8 mouse cellular contexts compared by ENCODE assay signal in the genomic region with DNA sequence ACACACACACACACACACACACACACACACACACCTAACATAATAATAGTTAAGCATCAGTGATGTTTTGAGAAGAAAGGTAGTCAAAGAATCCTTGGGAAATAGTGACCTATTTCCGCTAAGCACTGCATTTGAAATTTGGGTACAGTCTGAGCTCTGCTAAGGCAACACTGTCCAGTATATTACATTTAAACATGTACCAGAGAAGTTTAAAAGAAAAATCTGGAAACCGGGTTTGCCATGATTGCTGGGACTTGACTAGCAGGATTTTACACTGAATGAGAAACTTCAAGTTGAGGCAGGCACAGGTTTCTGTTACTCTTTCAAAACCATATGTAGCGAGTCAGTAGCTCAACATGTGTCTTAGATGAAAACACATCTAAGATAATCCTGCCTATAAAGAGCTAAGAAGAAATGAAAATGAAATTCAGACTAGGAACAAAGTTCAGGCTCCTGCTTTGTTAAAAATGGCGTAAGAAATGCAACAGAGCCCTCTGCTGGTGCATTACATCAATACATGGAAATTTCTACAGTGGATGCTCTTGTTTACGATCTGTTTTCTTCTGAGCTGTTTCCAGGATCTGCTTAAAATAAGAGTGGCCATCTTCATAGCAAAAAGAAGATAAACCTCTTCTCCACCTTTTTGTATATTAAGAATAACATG. TPM values are rescaled to one million over a fixed set of nuclear protein-coding genes. Genes with fewer than 3 reads are reported as not detected.
DNase-seq lines count a peak whose midpoint lies in the region; ATAC-seq and TF ChIP-seq lines count a peak whose summit lies in the region.
"Had no signal": no experiment of that assay in that cellular context is flagged by ENCODE, and none has a peak within 500 bp of the region (broad histone marks: within the 10 kb centered on the region; RNA-seq: fewer than 3 reads in every experiment).

No protein-coding gene starts in this region.

- no peak for TF ChIP-seq POLR2A in brain, embryonic 14.5 days (IDR thresholded peaks at IDR 0.05; ENCODE audit: borderline replicate concordance, extremely low read depth, insufficient read depth, insufficient read length, poor library complexity, severe bottlenecking)
- no peak for TF ChIP-seq POLR2A in thymus, adult 2 months (IDR thresholded peaks at IDR 0.05; ENCODE audit: control insufficient read depth, extremely low read depth, insufficient read depth, low read length, poor library complexity)

- 39% methylated on average over 5 of the region's 5 CpGs for WGBS in liver, embryonic 14.5 days (ENCODE audit: insufficient replicate concordance)
- WGBS in liver, embryonic 11.5 days, result 55% methylated on average over 5 of the region's 5 CpGs
- WGBS in neural tube, embryonic 11.5 days, result 51% methylated on average over 5 of the region's 5 CpGs
- 52% methylated on average over 5 of the region's 5 CpGs for WGBS in thymus, adult 2 months

- H3K27ac ChIP-seq in liver, embryonic 14.5 days, result no peak overlapping the region
- no peak overlapping the region for H3K27ac ChIP-seq in liver, embryonic 11.5 days (ENCODE audit: low read depth, low read length)
- H3K27ac ChIP-seq in neural tube, embryonic 11.5 days (ENCODE audit: low read depth, low read length), result no peak overlapping the region
- H3K27ac ChIP-seq in thymus, adult 2 months (ENCODE audit: control insufficient read depth, insufficient read depth, low read length), result no peak overlapping the region
- H3K27ac ChIP-seq: embryonic facial prominence, embryonic 12.5 days had no signal

- H3K9ac ChIP-seq in liver, embryonic 14.5 days (replicated peaks), result no peak overlapping the region
- no peak overlapping the region for H3K9ac ChIP-seq in liver, embryonic 11.5 days (ENCODE audit: low read depth, low read length)
- no peak overlapping the region for H3K9ac ChIP-seq in neural tube, embryonic 11.5 days (ENCODE audit: low read length)
- H3K9ac ChIP-seq: embryonic facial prominence, embryonic 12.5 days had no signal

- no peaks in the 10 kb centered on the region for H3K27me3 ChIP-seq in liver, embryonic 14.5 days (ENCODE audit: control insufficient read depth, insufficient read depth, low read length)
- no peaks in the 10 kb centered on the region for H3K27me3 ChIP-seq in liver, embryonic 11.5 days (replicated peaks; ENCODE audit: control insufficient read depth, insufficient read depth, low read length)
- peaks cover 5% of the 10 kb centered on the region for H3K27me3 ChIP-seq in neural tube, embryonic 11.5 days (ENCODE audit: control insufficient read depth, insufficient read depth, low read length)
- no peaks in the 10 kb centered on the region for H3K27me3 ChIP-seq in thymus, adult 2 months (ENCODE audit: control insufficient read depth, insufficient read depth, low read length)
- H3K27me3 ChIP-seq: embryonic facial prominence, embryonic 12.5 days had no signal

- H3K9me3 ChIP-seq in liver, embryonic 14.5 days (ENCODE audit: control insufficient read depth, low read length), result no peaks in the 10 kb centered on the region
- H3K9me3 ChIP-seq in liver, embryonic 11.5 days (ENCODE audit: control insufficient read depth, low read length), result no peaks in the 10 kb centered on the region
- H3K9me3 ChIP-seq in neural tube, embryonic 11.5 days (ENCODE audit: control insufficient read depth, low read length), result no peaks in the 10 kb centered on the region
- H3K9me3 ChIP-seq: embryonic facial prominence, embryonic 12.5 days had no signal

- no peak overlapping the region for H3K4me2 ChIP-seq in liver, embryonic 14.5 days (ENCODE audit: low read depth)
- no peak overlapping the region for H3K4me2 ChIP-seq in liver, embryonic 11.5 days
- no peak overlapping the region for H3K4me2 ChIP-seq in neural tube, embryonic 11.5 days (ENCODE audit: low read depth)
- H3K4me2 ChIP-seq: embryonic facial prominence, embryonic 12.5 days had no signal

- peak; percentile 3; the same call in 1 of the 2 replicates for TF ChIP-seq CTCF in liver, embryonic 14.5 days (IDR thresholded peaks at IDR 0.05; ENCODE audit: low read depth)
- peak; percentile 38; the same call in 1 of the 2 replicates for TF ChIP-seq CTCF in brain, embryonic 14.5 days (IDR thresholded peaks at IDR 0.05; ENCODE audit: borderline replicate concordance, extremely low read depth, insufficient read depth, insufficient read length)
- no peak for TF ChIP-seq CTCF in thymus, adult 2 months (IDR thresholded peaks at IDR 0.05; ENCODE audit: borderline replicate concordance, control insufficient read depth, extremely low read depth, insufficient read depth, low read length, poor library complexity)

- no peak for TF ChIP-seq EP300 in liver, embryonic 14.5 days (IDR thresholded peaks at IDR 0.05; ENCODE audit: low read depth)

- no peak overlapping the region for H3K4me3 ChIP-seq in liver, embryonic 14.5 days (ENCODE audit: insufficient read depth in 1 of 2, low read depth in 2 of 2, low read length in 2 of 2)
- H3K4me3 ChIP-seq in liver, embryonic 11.5 days (ENCODE audit: low read depth, low read length), result no peak overlapping the region
- no peak overlapping the region for H3K4me3 ChIP-seq in neural tube, embryonic 11.5 days (ENCODE audit: low read depth, low read length)
- no peak overlapping the region for H3K4me3 ChIP-seq in thymus, adult 2 months (ENCODE audit: control insufficient read depth, insufficient read depth, low read length)
- H3K4me3 ChIP-seq: embryonic facial prominence, embryonic 12.5 days had no signal

- DNase-seq in liver, embryonic 14.5 days (ENCODE audit: low read depth in 3 of 3, low spot score in 3 of 3), result no peak
- no peak for DNase-seq in liver, embryonic 11.5 days (ENCODE audit: low spot score)
- DNase-seq in brain, embryonic 14.5 days (ENCODE audit: low read depth), result peak; percentile 82
- peak; percentile 48 for DNase-seq in forelimb bud, embryonic 11.5 days (ENCODE audit: low read depth, low spot score)
- peak; percentile 19 for DNase-seq in neural tube, embryonic 11.5 days (ENCODE audit: low spot score)
- no peak for DNase-seq in thymus, adult 2 months
- no peak for DNase-seq in urinary bladder, postnatal 14 days (ENCODE audit: low spot score)

- ATAC-seq in liver, embryonic 14.5 days (ENCODE audit: insufficient read depth), result no peak
- no peak for ATAC-seq in liver, embryonic 11.5 days (replicated peaks; ENCODE audit: low FRiP score)
- peak; percentile 14 for ATAC-seq in neural tube, embryonic 11.5 days (ENCODE audit: insufficient read depth, low FRiP score, low TSS enrichment)

- no peaks in the 10 kb centered on the region for H3K4me1 ChIP-seq in liver, embryonic 14.5 days (replicated peaks; ENCODE audit: control insufficient read depth in 2 of 2, insufficient read depth in 2 of 2, low read length in 1 of 2)
- H3K4me1 ChIP-seq in liver, embryonic 11.5 days (replicated peaks; ENCODE audit: control insufficient read depth, insufficient read depth, low read length), result no peaks in the 10 kb centered on the region
- H3K4me1 ChIP-seq in neural tube, embryonic 11.5 days (ENCODE audit: control insufficient read depth, insufficient read depth, low read length), result no peaks in the 10 kb centered on the region
- H3K4me1 ChIP-seq in thymus, adult 2 months (replicated peaks; ENCODE audit: control insufficient read depth, insufficient read depth, low read length), result no peaks in the 10 kb centered on the region
- H3K4me1 ChIP-seq: embryonic facial prominence, embryonic 12.5 days had no signal

- H3K36me3 ChIP-seq in liver, embryonic 14.5 days (replicated peaks; ENCODE audit: control insufficient read depth, insufficient read depth, low read depth), result no peaks in the 10 kb centered on the region
- H3K36me3 ChIP-seq in liver, embryonic 11.5 days (ENCODE audit: control insufficient read depth, insufficient read depth, low read length), result no peaks in the 10 kb centered on the region
- H3K36me3 ChIP-seq in neural tube, embryonic 11.5 days (ENCODE audit: control insufficient read depth, insufficient read depth, low read length), result no peaks in the 10 kb centered on the region
- H3K36me3 ChIP-seq in thymus, adult 2 months (ENCODE audit: control insufficient read depth, insufficient read depth, low read length), result no peaks in the 10 kb centered on the region
- H3K36me3 ChIP-seq: embryonic facial prominence, embryonic 12.5 days had no signal

RNA-seq across cellular contexts. Expression of gene Crisp4, which starts 39.7 kb away (rescaled TPM):
- not detected in 2 replicates for polyA plus RNA-seq in liver, embryonic 14.5 days (2012; rRNA removed)
- polyA plus RNA-seq in liver, embryonic 14.5 days (2014; fragmentation: Nextera tagmentation; extraction: Ambion mirVana), result not detected in 2 replicates
- not detected in 2 replicates for polyA plus RNA-seq in liver, embryonic 11.5 days (2014; fragmentation: Nextera tagmentation; extraction: Ambion mirVana)
- polyA plus RNA-seq in brain, embryonic 14.5 days (2012; rRNA removed), result not detected in 2 replicates
- not detected in 2 replicates for polyA plus RNA-seq in neural tube, embryonic 11.5 days (2014; fragmentation: Nextera tagmentation; extraction: Ambion mirVana)
- not detected in 2 replicates for polyA plus RNA-seq in thymus, adult 2 months (2012; rRNA removed)
- polyA plus RNA-seq: embryonic facial prominence, embryonic 12.5 days had no signal

Comparison
In these comparisons a context has a peak if more than half of its experiments do, and no peak if none do; other contexts are left out.
1. DNase-seq: peak in brain, embryonic 14.5 days (single experiment), forelimb bud, embryonic 11.5 days (single experiment) and neural tube, embryonic 11.5 days (single experiment); none in liver, embryonic 14.5 days (0 of 3), liver, embryonic 11.5 days (single experiment), thymus, adult 2 months (single experiment) and urinary bladder, postnatal 14 days (single experiment).